Mouse (Mus musculus): ENCODE data around the gene Serpina10. TPM values are rescaled to one million over a fixed set of nuclear protein-coding genes. Genes with fewer than 3 reads are reported as not detected.
"Not testable (repeated sequence)": the region's sequence is repeated elsewhere in the genome, so short reads cannot be mapped to it uniquely, and the experiment has no call there.

The Serpina10 gene
- total and polyA plus RNA-seq, 3 experiments = not detected

DNA sequence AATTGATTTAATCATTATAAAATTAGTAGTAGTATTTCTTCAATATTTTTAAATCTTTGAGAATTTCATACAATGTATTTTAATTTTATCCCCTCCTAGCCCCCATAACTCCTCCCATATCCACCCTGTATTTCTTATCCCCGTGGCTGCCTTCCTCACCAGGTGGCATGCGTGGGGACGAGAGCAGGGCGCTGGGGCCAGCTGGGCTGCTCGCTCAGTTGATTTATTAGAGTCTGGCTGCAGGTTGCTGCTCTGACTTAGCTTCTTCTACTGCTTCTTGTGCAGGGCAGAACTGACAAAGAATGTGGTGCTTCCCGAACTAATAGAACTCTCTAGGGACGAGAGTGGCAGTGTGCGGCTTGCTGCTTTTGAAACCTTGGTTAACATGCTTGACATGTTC is 47.5 kb downstream of the Serpina10 start:
- Histone ChIP-seq H3K36me3 (replicated peaks in 1 of 2; ENCODE audit: control insufficient read depth in 1 of 2, insufficient read depth in 1 of 2, low read length in 1 of 2) (no peaks in the 10 kb centered on the region), H3K9ac (ENCODE audit: insufficient read depth, low read depth) (no peak overlapping the region), H3K27ac (ENCODE audit: insufficient read depth, low read depth) (no peak overlapping the region), H3K27me3 (replicated peaks) (no peaks in the 10 kb centered on the region), H3K9me3 (replicated peaks; ENCODE audit: low read length) (peaks cover 3% of the 10 kb centered on the region), H3K4me3 (replicated peaks in 1 of 3; ENCODE audit: low read depth in 2 of 3, low read length in 2 of 3, poor library complexity in 1 of 3) (no peak overlapping the region), H3K4me2 (ENCODE audit: insufficient read depth, low read depth, poor library complexity, severe bottlenecking) (no peak overlapping the region), H3K79me2 (replicated peaks; ENCODE audit: control insufficient read depth, extremely low read depth, insufficient read depth, poor library complexity, severe bottlenecking) (no peaks in the 10 kb centered on the region), H3K4me1 (ENCODE audit: control insufficient read depth in 1 of 2, insufficient read depth in 2 of 2) (no peaks in the 10 kb centered on the region)
- DNase-seq (ENCODE audit: extremely low read depth) = no peak
- in situ Hi-C loops (cut with MboI; ENCODE audit: low pct_ligation_motif_present, low pct_unique_long_range_greater_than_20kb, low sequenced_read_pairs) = no loop called here
- TF ChIP-seq E2F4 (IDR thresholded peaks at IDR 0.05; ENCODE audit: insufficient replicate concordance, low read depth, low read length) (no peak), CHD1 (IDR thresholded peaks at IDR 0.05; ENCODE audit: low read depth, low read length) (no peak), MXI1 (IDR thresholded peaks at IDR 0.05; ENCODE audit: low read depth, low read length) (no peak), MAZ (IDR thresholded peaks at IDR 0.05; ENCODE audit: low read depth, low read length) (no peak), POLR2A (IDR thresholded peaks at IDR 0.05; ENCODE audit: low read depth, low read length) (no peak), SMC3 (IDR thresholded peaks at IDR 0.05; ENCODE audit: low read depth, low read length) (no peak), PAX5 (IDR thresholded peaks at IDR 0.05; ENCODE audit: low read length) (no peak)
- dilution Hi-C loops (cut with MboI; ENCODE audit: extremely low pct_ligation_motif_present, extremely low pct_unique_long_range_greater_than_20kb, low sequenced_read_pairs) = no loop called here

DNA sequence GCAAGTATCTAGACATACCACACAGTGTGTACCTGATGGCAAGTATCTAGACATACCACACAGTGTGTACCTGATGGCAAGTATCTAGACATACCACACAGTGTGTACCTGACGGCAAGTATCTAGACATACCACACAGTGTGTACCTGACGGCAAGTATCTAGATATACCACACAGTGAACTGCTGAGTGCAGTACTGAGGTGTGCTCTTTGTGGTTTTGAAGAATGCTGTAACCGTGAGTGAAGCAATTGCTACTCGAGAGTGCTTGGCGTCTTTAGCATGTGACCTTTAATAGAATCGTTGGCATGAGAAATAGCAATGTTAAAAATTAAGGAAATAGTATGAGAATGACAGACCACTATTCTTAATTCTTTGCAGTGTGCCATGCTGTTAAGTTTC is 53.1 kb downstream of the Serpina10 start:
- H3K9me3 ChIP-seq (replicated peaks; ENCODE audit: low read length); H3K9ac ChIP-seq (ENCODE audit: insufficient read depth, low read depth); H3K27me3 ChIP-seq (replicated peaks); H3K27ac ChIP-seq (ENCODE audit: insufficient read depth, low read depth); DNase-seq (ENCODE audit: extremely low read depth); H3K36me3 ChIP-seq (replicated peaks in 1 of 2; ENCODE audit: control insufficient read depth in 1 of 2, insufficient read depth in 1 of 2, low read length in 1 of 2); in situ Hi-C loops (cut with MboI; ENCODE audit: low pct_ligation_motif_present, low pct_unique_long_range_greater_than_20kb, low sequenced_read_pairs); H3K4me3 ChIP-seq (replicated peaks in 1 of 3; ENCODE audit: low read depth in 2 of 3, low read length in 2 of 3, poor library complexity in 1 of 3); H3K79me2 ChIP-seq (replicated peaks; ENCODE audit: control insufficient read depth, extremely low read depth, insufficient read depth, poor library complexity, severe bottlenecking); H3K4me2 ChIP-seq (ENCODE audit: insufficient read depth, low read depth, poor library complexity, severe bottlenecking); H3K4me1 ChIP-seq (ENCODE audit: control insufficient read depth in 1 of 2, insufficient read depth in 2 of 2); dilution Hi-C loops (cut with MboI; ENCODE audit: extremely low pct_ligation_motif_present, extremely low pct_unique_long_range_greater_than_20kb, low sequenced_read_pairs): not testable (repeated sequence)

DNA sequence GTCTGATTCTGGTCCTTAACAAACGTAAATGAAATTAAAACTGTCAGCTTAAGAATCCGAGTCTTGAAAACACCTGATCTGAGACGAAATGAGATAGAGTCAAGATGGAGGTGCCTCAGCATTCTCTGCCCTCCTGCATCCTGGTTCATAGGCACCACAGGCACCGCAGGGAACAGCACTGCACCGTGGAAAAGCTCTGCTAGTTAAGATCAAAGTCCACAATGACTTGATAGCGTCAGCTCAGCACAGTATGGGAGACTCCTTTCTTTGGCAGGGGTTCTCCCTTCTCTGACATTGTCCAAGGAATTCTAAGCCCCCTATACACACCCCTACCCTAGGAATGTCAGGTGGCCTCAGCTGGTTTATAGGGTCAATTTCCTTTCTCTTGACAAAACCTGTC is 61.6 kb downstream of the Serpina10 start:
- no peak overlapping the region for H3K4me3 ChIP-seq (replicated peaks in 1 of 3; ENCODE audit: low read depth in 2 of 3, low read length in 2 of 3, poor library complexity in 1 of 3)
- H3K36me3 ChIP-seq (replicated peaks in 1 of 2; ENCODE audit: control insufficient read depth in 1 of 2, insufficient read depth in 1 of 2, low read length in 1 of 2) = no peaks in the 10 kb centered on the region
- no peak overlapping the region for H3K9ac ChIP-seq (ENCODE audit: insufficient read depth, low read depth)
- no peaks in the 10 kb centered on the region for H3K4me1 ChIP-seq (ENCODE audit: control insufficient read depth in 1 of 2, insufficient read depth in 2 of 2)
- no peak overlapping the region for H3K27ac ChIP-seq (ENCODE audit: insufficient read depth, low read depth)
- in situ Hi-C loops (cut with MboI; ENCODE audit: low pct_ligation_motif_present, low pct_unique_long_range_greater_than_20kb, low sequenced_read_pairs) (no loop called here), dilution Hi-C loops (cut with MboI; ENCODE audit: extremely low pct_ligation_motif_present, extremely low pct_unique_long_range_greater_than_20kb, low sequenced_read_pairs) (no loop called here)
- H3K79me2 ChIP-seq (replicated peaks; ENCODE audit: control insufficient read depth, extremely low read depth, insufficient read depth, poor library complexity, severe bottlenecking) = no peaks in the 10 kb centered on the region
- H3K27me3 ChIP-seq (replicated peaks) = no peaks in the 10 kb centered on the region
- H3K9me3 ChIP-seq (replicated peaks; ENCODE audit: low read length) = no peaks in the 10 kb centered on the region
- H3K4me2 ChIP-seq (ENCODE audit: insufficient read depth, low read depth, poor library complexity, severe bottlenecking) = no peak overlapping the region
- no peak for DNase-seq (ENCODE audit: extremely low read depth)
- TF ChIP-seq CTCF (conservative IDR thresholded peaks at IDR 0.05 in 1 of 2, IDR thresholded peaks at IDR 0.05 in 1 of 2; ENCODE audit: low read depth in 2 of 2, low read length in 2 of 2) (no peak), NELFE (IDR thresholded peaks at IDR 0.05; ENCODE audit: low read depth, low read length) (no peak), POLR2A (IDR thresholded peaks at IDR 0.05; ENCODE audit: low read depth, low read length) (no peak), IRF4 (IDR thresholded peaks at IDR 0.05; ENCODE audit: low read depth, low read length) (no peak), MEF2A (IDR thresholded peaks at IDR 0.05; ENCODE audit: borderline replicate concordance, low read depth, low read length) (no peak), MAFK (IDR thresholded peaks at IDR 0.05; ENCODE audit: insufficient replicate concordance, low read length) (no peak), MAZ (IDR thresholded peaks at IDR 0.05; ENCODE audit: low read depth, low read length) (no peak), MYC (IDR thresholded peaks at IDR 0.05; ENCODE audit: low read depth, low read length) (no peak), PAX5 (IDR thresholded peaks at IDR 0.05; ENCODE audit: low read length) (no peak), CHD1 (IDR thresholded peaks at IDR 0.05; ENCODE audit: low read depth, low read length) (no peak), ELF1 (IDR thresholded peaks at IDR 0.05; ENCODE audit: low read depth, low read length) (no peak), ZKSCAN1 (IDR thresholded peaks at IDR 0.05; ENCODE audit: borderline replicate concordance, low read depth, low read length) (no peak), ZNF384 (IDR thresholded peaks at IDR 0.05; ENCODE audit: low read depth, low read length) (no peak), POLR2AphosphoS2 (IDR thresholded peaks at IDR 0.05; ENCODE audit: low read depth, low read length) (no peak), ETS1 (conservative IDR thresholded peaks at IDR 0.05; ENCODE audit: low read depth, low read length) (no peak), SIN3A (IDR thresholded peaks at IDR 0.05; ENCODE audit: low read length) (no peak), UBTF (IDR thresholded peaks at IDR 0.05; ENCODE audit: low read depth, low read length) (no peak), NRF1 (IDR thresholded peaks at IDR 0.05; ENCODE audit: low read depth, low read length) (no peak), RAD21 (IDR thresholded peaks at IDR 0.05; ENCODE audit: low read depth, low read length) (no peak)

All from CH12.LX (cell line).